Mouse (Mus musculus) cerebellum, adult 2 months (tissue): ENCODE results near the gene Hinfp.

Experiments used
- CTCF ChIP-seq: fragments of 200-500 bp; IDR thresholded peaks from 2 replicates; pipeline ENCODE4 v1.5.1; 2011; ENCODE audit warnings: low read depth, mild to moderate bottlenecking, control low read depth, low read length, moderate library complexity, borderline replicate concordance; ENCODE audit not compliant: insufficient read depth
- POLR2A ChIP-seq: fragments of 200-500 bp; IDR thresholded peaks from 2 replicates; pipeline ENCODE4 v1.6.1; 2011; ENCODE audit warnings: low read length, control low read depth, borderline replicate concordance; ENCODE audit not compliant: insufficient read depth

DNA sequence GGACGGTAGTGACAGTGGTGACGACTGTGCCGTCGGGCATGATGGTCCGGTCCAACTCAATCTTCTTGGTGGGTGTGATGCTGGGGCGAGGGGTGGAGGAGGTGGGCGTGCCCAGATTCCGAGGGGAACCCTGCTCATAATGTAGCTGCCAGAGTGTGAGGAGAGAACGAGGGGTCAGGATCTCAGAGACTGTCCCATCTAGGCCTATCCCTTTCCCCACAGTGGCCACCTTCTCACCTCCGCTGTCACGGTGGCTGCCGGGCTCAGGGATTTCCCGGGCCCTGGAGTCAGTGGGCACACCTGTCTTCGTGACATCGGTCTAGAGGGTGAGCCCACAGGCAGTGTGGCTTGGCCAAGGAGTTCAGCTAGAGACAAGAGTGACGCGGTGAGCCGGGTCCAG, 9.4 kb upstream of the Hinfp start:
- TF ChIP-seq CTCF: no peak
- TF ChIP-seq POLR2A: no peak
